Mouse (Mus musculus) kidney, postnatal 36 days (tissue): ENCODE results near the gene Jmjd1c.

Experiments
- DNase-seq, 2 experiments: peaks; one replicate each; pipeline ENCODE4 v3.0.0; 2021 to 2022; ENCODE audit warnings: mixed read lengths in 2 of 2

The Jmjd1c gene

GRCm38 (mm10) chr10:67253115-67253514 lies 157.2 kb downstream of the Jmjd1c start:
- DNase-seq, result no peak

GRCm38 (mm10) chr10:67264852-67265251 lies 168.9 kb downstream of the Jmjd1c start:
- DNase-seq, result peak; percentile 50 to 83

GRCm38 (mm10) chr10:67275916-67276315 lies 180.0 kb downstream of the Jmjd1c start:
- no peak for DNase-seq

- peak; percentile 48 to 59 for DNase-seq
Observed at GRCm38 (mm10) chr10:67281852-67282251, 185.9 kb downstream of the Jmjd1c start.

GRCm38 (mm10) chr10:67282531-67282930 lies 186.6 kb downstream of the Jmjd1c start:
- no peak for DNase-seq

GRCm38 (mm10) chr10:67283516-67283915 lies 187.6 kb downstream of the Jmjd1c start:
- DNase-seq, result peak; percentile 35 to 39

GRCm38 (mm10) chr10:67284311-67284710 lies 188.4 kb downstream of the Jmjd1c start:
- peak; percentile 63 to 78 for DNase-seq

GRCm38 (mm10) chr10:67284761-67285175 lies 188.8 kb downstream of the Jmjd1c start:
- peak in 1 of 2 experiments; percentile 45 for DNase-seq

GRCm38 (mm10) chr10:67285176-67285814 lies 189.4 kb downstream of the Jmjd1c start, which contains the start of gene Nrbf2:
Nrbf2 (minus strand) TSS chr10:67285305.
- peak; percentile 95 to 97 for DNase-seq

- peak; percentile 94 to 97 for DNase-seq
Observed at GRCm38 (mm10) chr10:67287877-67288276, 192.0 kb downstream of the Jmjd1c start.

GRCm38 (mm10) chr10:67290622-67291021 lies 194.7 kb downstream of the Jmjd1c start:
- no peak for DNase-seq

- peak in 1 of 2 experiments; percentile 11 for DNase-seq
Observed at GRCm38 (mm10) chr10:67291087-67291486, 195.2 kb downstream of the Jmjd1c start.

GRCm38 (mm10) chr10:67295331-67295730 lies 199.4 kb downstream of the Jmjd1c start:
- no peak for DNase-seq

GRCm38 (mm10) chr10:67295938-67296466 lies 200.1 kb downstream of the Jmjd1c start:
- no peak for DNase-seq

- DNase-seq, result no peak
Observed at GRCm38 (mm10) chr10:67296482-67297152, 200.7 kb downstream of the Jmjd1c start.

GRCm38 (mm10) chr10:67297175-67297855 lies 201.4 kb downstream of the Jmjd1c start:
- DNase-seq, result no peak

- DNase-seq, result peak in 1 of 2 experiments; percentile 11
Observed at GRCm38 (mm10) chr10:67298856-67299255, 202.9 kb downstream of the Jmjd1c start.

GRCm38 (mm10) chr10:67299285-67299684 lies 203.4 kb downstream of the Jmjd1c start:
- DNase-seq, result no peak

- DNase-seq, result no peak
Observed at GRCm38 (mm10) chr10:67301046-67301445, 205.1 kb downstream of the Jmjd1c start.

GRCm38 (mm10) chr10:67302340-67302739 lies 206.4 kb downstream of the Jmjd1c start:
- no peak for DNase-seq
